Mouse (Mus musculus) frontal cortex, postnatal 25 days (tissue): ENCODE measurements around the gene Retreg1.

Experiments
- DNase-seq, 2 experiments: peaks; one replicate each; pipeline ENCODE4 v3.0.0; 2022; ENCODE audit warnings: low spot score in 2 of 2

The Retreg1 gene

GRCm38 (mm10) chr15:25918641-25919040, 75.7 kb downstream of the Retreg1 start:
- DNase-seq, result no peak

- no peak for DNase-seq
Measured at GRCm38 (mm10) chr15:25919995-25920394, 77.0 kb downstream of the Retreg1 start.

GRCm38 (mm10) chr15:25920886-25921285, 77.9 kb downstream of the Retreg1 start:
- DNase-seq, result no peak

GRCm38 (mm10) chr15:25922007-25922406, 79.0 kb downstream of the Retreg1 start:
- no peak for DNase-seq

- no peak for DNase-seq
Measured at GRCm38 (mm10) chr15:25923916-25924315, 80.9 kb downstream of the Retreg1 start.

GRCm38 (mm10) chr15:25926171-25926570, 83.2 kb downstream of the Retreg1 start:
- DNase-seq, result no peak

- no peak for DNase-seq
Measured at GRCm38 (mm10) chr15:25927106-25927505, 84.1 kb downstream of the Retreg1 start.

- no peak for DNase-seq
Measured at GRCm38 (mm10) chr15:25928001-25928400, 85.0 kb downstream of the Retreg1 start.

GRCm38 (mm10) chr15:25928831-25929230, 85.9 kb downstream of the Retreg1 start:
- no peak for DNase-seq

GRCm38 (mm10) chr15:25929518-25929917, 86.5 kb downstream of the Retreg1 start:
- no peak for DNase-seq

GRCm38 (mm10) chr15:25929936-25930335, 87.0 kb downstream of the Retreg1 start:
- DNase-seq, result no peak

GRCm38 (mm10) chr15:25930657-25931056, 87.7 kb downstream of the Retreg1 start:
- DNase-seq, result no peak

- DNase-seq, result no peak
Measured at GRCm38 (mm10) chr15:25932497-25932896, 89.5 kb downstream of the Retreg1 start.

GRCm38 (mm10) chr15:25932937-25933684, 90.1 kb downstream of the Retreg1 start:
- no peak for DNase-seq

- no peak for DNase-seq
Measured at GRCm38 (mm10) chr15:25933685-25934108, 90.7 kb downstream of the Retreg1 start.

- no peak for DNase-seq
Measured at GRCm38 (mm10) chr15:25934411-25934810, 91.4 kb downstream of the Retreg1 start.

GRCm38 (mm10) chr15:25938496-25938895, 95.5 kb downstream of the Retreg1 start:
- no peak for DNase-seq

- no peak for DNase-seq
Measured at GRCm38 (mm10) chr15:25940397-25941377, 97.7 kb downstream of the Retreg1 start.

- no peak for DNase-seq
Measured at GRCm38 (mm10) chr15:25941514-25941913, 98.5 kb downstream of the Retreg1 start.

- DNase-seq, result no peak
Measured at GRCm38 (mm10) chr15:25942415-25942814, 99.4 kb downstream of the Retreg1 start.

- no peak for DNase-seq
Measured at GRCm38 (mm10) chr15:25943386-25944137, 100.6 kb downstream of the Retreg1 start.

GRCm38 (mm10) chr15:25945224-25945623, 102.2 kb downstream of the Retreg1 start:
- DNase-seq, result no peak
